Mouse (Mus musculus) retina, postnatal 1 day (tissue): ENCODE results near the gene Trim37.
"Not testable (repeated sequence)": the region's sequence is repeated elsewhere in the genome, so short reads cannot be mapped to it uniquely, and the experiment has no call there.

Source experiments
- DNase-seq: peaks from one replicate; pipeline ENCODE4 v3.0.0-alpha.2; 2012

Trim37 gene

DNA sequence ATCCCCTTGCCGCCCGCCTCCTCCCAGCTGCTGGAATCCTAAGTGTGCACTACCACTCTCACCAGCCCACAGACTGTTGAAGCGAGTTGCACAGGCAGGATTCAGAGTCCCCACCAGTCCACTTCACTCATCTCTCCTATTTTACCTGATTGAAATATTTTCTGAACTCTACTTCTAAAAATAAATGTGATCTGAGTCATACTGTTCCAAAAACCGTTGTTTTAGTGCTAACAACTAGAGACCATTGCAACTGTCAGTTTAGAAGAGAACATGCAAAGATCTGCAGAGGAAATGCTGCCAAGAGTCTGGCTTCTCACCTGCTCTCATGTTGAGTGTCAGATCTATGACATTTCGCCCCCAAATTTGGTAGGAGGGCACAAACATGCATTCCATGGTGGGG lies 106.5 kb downstream of the Trim37 start:
- DNase-seq, result no peak

DNA sequence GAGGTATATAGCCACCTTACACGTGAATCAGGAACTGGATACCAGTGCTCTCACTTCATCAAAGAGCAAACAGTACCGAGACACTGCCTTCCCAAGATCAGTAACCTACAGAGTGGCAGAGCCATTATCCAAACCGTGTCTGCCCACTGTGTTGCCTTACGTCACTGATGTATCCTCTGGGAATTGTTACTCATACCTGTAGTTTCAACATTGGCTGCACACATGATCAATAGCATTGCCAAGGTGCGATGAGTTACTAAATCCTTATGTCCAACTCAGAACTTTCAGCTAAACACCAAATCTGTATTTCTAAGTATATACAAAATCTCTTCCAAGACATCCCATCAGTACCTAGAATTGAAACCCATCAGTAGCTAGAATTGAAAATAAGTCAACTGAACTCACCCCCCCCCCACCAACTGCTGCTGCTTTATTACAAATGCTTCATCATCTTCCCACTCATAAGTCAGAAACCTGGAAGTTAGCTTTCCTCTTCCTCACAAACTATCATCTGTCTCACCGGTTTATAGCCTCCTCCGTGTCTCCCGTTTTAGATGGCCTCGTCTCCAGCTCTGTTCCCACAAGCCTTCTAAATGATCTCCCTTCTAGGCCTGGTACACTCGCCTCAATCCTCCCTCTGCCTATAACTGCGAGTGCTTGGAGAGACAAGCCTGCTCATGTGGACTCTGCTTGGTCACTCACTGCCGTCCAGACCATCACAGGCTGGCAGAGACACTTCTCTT lies 108.0 kb downstream of the Trim37 start:
- DNase-seq, result no peak

DNA sequence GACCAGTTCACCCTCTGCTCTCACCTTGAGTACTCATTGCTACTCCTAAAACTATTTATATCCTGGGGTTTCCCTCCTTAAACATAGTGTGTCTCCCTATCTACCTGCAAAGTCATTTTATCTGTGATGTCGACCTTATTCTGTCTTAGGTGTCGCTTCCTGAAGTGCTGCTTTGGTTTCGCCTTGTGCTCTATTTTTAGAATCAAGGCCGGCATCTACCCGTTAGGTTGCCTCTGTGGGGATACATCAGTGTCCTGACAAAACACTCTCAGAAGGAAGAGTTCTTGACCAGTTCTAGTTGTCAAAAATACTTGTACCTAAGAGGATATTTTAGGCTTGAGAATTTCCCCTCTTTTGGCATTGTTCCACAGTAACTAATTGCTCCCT lies 108.6 kb downstream of the Trim37 start:
- no peak for DNase-seq

DNA sequence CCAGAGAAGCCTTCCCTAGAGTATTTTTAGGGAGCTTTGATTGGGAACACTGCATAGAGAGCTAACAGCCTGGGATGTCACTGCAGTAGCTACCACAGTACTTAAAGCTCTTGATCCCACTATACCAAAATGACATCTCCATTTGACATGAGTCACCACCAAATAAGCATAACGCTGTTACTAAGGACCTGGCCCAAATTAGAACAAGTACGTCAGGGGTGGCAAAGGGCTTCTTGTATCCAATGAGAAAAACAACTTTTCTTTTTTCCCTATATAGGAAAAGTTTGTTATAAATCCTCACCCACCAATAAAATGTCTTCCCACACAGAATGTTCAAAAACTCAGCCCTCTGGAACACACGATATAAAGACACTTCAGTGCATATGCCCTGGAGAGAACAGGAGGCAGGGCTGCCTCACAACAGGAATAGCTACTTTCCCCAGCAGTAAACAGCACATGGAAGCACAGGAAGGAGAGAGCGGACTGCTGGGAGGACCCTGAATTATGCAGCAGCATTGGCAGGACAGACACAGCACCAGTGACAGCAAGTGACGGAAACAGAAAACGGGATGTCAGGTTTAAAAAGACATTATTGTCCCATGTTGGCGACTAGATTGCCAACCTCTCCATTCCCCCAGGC lies 112.1 kb downstream of the Trim37 start:
- no peak for DNase-seq

DNA sequence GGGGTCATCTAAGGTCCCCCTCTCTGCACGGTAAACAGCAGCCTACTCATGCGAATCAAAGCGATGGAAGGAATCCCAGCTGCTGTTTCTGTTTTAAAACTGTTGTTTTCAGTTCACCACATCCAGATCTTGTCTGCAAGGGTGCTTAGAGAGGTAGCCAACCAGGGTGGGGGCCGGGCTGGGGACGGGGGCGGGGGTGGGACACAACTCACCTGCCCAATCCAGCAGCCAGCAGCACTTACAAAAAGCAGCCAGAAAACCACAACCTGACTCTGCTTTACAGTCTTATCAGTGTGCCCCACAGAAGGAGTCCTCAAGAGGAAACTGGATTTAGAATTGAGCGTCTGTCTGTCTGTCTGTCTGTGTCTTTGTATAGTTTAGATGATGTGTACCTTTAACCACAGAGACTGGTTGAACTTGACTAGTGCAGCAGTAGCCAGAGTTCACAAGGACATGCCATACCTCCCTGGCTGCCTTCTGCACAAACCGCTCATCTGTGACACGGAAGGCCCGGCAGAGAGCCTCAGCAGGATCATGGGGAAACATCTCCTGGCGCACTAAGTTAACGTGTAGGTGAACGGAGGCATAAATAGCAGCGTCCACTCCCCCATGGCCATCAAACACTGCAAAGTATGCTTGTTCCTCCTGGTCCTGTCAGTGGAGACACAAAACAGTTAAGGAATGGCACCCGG lies 113.4 kb downstream of the Trim37 start:
- DNase-seq, result no peak

DNA sequence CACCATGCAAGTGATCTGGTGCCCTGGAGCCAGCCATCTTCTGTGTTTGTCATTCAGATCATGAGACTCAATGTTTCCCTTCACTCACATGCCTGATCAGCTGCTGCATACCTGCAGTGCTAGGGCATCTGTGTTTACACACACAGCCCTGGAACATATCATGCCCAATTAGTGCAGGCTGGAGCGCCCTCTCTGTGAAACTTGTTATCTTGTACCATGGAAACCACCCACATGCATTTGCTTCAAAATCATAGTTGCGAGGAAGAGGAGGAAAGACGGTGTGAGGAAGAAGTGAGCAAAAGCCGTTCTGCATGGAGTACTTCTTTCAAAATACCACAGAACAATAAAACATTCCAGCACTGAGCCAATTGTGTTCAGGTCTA lies 113.9 kb downstream of the Trim37 start:
- no peak for DNase-seq

DNA sequence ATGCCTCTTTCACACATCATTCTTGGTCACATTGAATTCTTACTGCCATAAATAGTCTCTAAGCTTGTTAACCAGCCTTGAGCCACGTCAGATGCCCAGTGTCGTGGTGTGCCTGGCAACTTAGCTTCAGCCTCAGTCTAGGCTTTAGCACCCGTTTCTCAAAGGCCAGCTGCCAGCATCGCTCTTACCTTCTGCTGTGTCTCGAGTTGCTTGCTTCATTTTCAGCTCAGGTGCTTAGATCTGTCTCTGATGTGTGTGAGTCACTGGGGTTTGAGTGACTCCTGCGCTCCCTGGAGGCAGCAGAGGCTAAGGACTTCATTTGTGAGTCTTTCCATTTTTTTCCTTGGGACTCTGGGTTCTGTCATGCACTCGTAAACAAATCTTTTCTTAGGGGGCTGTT lies 114.4 kb downstream of the Trim37 start:
- no peak for DNase-seq

DNA sequence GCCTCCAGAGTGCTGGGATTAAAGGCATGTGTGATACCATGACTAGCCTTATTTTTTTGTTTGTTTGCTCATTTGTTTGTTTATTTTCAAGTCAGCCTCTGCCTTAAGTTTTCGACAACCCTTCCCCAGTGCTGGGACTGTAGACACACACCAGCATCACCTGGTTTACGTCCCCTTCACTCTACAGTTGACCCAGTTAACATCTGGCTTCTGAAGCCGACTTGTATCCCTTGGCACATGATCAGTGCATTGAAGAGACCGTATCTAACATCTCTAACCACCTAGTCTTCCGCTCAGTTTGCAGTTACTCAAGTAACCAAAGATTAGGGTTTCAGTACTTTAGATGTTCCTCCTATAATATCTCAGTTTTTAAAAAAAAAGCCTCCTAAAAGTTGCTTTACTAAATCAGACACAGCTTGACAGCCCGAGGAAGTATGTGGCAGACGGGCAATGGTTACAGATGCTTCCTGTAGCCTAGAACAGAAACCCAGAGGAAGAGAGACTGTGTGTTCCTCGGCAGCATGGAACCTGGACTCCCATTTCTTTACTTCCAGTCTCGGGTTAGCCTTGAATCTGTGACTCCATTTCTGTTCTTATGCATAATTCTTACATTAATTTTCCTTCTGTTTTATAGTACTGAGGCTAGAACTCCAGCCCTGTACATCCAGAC lies 118.4 kb downstream of the Trim37 start:
- no peak for DNase-seq

DNA sequence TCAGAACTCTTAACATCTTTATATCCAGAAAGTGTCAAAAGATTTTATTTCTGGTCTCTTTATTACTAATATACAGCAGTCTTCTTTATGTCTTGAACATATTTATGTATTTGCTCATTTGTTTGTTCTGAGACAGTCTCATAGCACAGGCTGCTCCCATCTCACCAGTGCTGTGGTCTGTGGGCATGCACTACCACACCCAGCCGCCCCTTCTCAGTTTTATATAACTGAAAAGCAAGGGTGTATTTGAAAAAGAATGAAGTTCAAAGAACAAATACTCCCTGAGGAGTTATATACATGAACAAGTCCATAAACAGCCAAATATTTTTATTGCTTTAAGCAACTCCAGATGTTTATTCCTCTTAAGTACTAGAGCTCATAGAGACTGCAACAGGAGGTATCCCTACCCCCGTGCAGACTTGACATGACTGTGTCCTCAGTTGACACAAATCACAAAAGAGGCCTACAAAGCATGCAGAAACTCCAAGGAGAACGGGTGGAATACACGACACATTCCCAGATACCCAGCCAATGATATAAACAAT lies 119.3 kb downstream of the Trim37 start:
- no peak for DNase-seq

DNA sequence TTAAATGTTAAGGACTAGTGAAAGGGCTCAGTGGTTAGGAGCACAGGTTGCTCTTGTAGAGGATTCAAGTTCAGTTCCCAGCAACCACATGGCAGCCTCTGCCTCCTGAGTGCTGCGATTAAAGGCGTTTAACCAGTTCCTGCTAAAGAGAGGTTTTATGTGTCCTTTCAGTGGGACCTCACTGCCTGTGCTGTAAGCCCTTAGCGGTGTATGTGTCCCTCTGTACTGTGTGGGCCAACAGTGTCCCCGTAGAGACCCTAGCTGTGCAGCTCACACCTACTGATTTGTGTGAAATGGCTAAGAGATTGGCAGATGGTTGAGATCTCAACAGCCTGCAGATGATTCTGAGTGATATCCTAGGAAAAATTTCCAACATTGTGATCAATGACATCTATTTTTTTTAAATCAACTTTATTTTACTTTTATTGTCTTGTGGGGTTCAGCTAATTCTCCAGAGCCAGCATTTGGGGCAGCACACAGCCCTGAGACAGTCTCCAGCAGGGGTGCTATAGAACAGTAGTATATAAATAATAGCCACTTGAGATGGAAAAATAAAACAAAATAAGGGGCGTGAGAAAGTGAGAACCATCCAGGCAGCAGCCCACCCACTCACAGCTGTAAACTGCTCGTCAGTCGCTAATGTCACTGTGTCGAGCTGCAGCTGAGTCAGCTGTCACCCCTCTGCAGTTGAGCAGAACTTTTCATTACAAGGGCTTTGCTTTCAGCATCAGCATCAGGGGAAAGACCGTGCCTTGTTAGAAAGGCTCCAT lies 120.0 kb downstream of the Trim37 start:
- no peak for DNase-seq

DNA sequence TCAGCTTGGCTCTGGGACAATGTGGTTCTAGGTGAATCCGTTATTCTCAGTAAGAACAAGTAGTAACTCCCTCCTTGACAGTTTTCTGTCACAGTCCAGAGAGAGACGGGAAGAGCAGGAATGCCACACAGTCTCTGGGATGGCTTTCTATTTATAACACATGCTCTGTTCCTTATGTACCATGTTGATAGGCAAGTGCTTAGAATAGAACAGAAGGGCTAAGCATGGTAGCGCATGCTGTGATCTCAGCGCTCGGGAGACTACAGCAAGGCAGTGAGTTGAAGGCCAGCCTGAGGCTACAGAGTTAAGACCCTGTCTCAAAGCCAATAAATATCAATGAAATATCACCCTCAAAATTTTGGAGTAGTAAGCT lies 120.6 kb downstream of the Trim37 start:
- no peak for DNase-seq

DNA sequence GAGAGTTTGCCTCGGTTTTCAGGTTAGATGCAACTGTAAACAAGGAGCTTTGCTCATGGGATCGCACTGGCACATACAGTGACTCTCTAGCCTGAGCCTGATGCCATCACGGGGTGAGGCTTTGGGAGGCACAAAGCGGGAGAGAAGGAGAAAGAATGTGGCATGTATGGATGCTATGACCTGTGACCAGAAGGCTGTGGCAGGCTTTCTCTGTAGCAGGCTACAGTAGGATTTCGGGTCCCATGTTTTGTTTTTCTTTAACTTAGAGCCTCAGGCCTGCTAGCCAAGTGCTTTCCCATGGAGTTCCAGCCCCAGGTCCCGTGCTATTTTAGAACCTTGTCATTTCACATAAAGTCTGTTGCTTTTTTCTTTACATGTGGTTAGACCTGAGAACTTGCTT lies 123.3 kb downstream of the Trim37 start:
- DNase-seq, result no peak

DNA sequence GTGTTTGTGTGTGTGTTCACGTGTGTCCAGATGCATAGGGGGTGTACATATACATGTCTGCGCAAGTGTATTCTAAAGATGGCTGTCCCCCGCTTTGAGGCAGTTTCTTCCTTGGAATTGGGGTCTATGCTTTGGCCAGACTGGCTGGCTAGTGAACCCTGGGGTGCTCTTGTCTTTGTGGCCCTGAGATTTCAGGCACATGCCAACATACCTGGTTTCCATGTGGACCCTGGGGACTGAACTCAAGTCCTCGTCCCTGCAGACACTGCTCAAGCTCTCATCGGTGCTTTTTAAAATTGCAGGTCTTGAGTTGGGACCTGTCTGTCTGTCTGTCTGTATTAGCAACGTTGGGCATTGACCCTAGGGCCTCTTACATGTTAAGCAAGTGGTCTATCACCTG lies 126.4 kb downstream of the Trim37 start:
- DNase-seq, result no peak

DNA sequence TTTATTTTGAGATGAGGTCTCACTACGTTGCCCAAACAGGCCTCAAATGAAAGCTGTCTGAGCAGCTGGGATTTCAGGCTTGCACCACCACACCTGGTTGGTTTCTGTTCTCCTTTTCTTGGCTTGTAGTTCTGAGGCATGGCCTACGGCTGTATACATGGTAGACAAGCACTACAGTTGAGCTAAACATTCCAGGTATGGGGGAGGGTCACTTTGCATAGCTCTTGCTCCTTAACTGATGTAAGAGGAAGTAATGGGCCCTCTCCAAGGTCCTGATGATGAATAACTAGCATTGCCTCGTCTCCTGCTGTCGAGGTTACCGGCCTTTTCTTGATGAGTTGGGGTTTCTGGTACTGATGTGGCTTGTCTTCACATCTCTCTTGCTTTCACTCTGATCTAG lies 127.3 kb downstream of the Trim37 start:
- no peak for DNase-seq

DNA sequence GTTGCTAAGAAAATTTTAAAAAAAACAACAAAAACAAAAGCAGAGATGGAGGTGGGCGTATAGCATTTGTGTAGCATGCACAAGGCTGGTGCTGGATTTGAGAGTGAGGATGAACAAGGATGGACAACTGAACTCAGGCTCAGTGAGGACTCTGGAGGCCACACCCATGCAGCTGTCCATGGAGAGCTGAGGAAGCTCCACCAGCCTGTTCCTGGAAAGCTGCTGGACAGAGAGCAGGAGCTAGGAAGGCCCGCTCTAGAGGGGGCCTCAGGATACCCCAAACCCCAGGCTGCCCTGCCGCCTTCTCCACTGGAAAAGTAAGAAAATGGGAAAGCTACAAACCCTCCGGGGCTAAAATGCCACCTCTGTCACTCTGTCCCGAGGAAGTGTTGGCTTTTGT lies 130.4 kb downstream of the Trim37 start:
- no peak for DNase-seq

DNA sequence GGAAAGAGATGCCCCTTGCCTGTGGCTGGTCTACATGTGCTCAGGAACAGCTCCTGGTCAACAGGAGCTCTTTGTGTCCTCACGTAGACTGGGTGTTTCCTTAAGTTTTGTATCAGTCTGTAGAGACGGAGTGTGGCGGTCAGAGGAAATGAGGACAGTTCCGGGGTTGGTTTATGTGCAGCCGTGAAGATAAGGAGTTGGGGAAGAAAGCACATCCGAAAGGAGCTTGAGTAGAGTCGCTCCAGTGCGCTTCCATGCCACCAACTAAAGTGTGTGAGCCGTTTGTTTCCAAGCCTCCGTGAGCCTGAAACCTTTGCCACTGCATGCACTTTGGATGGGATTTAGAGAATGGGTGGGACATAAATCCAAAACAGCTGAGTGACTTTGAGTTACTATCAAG lies 132.9 kb downstream of the Trim37 start:
- no peak for DNase-seq

DNA sequence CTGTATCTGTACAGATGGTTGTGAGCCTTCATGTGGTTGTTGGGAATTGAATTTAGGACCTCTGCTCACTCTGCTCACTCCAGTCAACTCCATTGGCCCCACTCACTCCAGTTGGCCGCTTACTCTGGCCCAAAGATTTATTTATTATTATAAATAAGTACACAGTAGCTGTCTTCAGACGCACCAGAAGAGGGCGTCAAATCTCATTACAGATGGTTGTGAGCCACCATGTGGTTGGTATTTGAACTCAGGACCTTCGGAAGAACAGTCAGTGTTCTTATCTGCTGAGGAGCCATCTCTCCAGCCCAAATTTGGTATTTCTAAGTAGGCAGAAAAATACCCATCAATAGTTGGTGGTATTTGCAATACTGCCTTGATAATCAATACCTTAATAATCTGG lies 134.8 kb downstream of the Trim37 start:
- not testable (repeated sequence) for DNase-seq

DNA sequence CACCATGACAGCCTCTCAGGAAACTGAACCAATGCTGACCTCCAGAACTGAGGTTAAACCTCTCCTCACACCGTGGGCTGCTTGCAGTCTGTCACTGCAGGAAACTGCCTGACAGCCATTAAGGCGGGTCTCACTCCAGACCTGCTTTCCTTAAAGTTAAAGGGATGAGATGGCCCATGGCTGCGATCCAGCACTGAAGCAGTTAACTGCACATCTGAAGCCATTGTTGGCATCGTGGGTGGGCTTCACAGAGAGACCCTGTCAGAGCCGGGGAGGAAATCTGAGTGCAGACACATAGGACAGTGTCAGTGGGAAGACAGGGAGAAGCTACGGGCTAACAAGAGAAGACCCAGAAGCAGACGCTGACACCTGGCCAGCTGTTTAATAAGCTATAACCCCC lies 137.1 kb downstream of the Trim37 start:
- peak; percentile 66 for DNase-seq

DNA sequence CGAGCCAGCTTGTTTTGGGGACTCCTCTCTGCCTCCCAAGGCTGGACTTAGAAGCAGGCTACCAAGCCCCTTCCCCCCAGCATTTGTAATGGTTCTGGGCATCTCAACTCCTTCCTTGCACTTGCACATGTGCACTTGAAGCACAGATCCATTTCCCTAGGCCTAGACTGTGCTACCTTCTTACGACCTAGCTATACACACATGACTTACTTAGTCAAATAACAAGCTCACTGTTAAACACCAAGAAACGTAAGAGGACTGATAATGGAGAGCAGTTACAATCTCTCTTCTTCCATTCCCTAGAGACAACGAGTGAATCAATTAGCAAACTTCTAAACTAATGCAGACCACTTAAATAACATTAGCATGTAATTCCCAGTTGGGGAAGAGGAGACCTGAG lies 139.4 kb downstream of the Trim37 start:
- DNase-seq, result no peak

DNA sequence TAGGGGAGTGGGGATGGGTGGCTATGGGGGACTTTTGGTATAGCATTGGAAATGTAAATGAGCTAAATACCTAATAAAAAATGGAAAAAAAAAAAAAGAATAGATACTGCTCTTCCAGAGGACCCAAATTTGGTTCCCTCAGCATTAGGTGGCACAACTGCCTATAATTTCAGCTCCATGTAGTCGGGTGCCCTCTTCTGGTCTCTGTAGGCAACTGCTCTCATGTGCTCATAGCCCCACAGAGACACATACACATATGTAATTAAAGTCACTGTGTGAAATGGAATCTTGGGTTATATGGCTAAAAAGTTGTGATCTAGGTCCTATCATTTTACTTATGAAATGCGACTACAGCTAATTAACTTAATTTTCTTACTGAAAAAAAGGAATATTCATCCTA lies 141.9 kb downstream of the Trim37 start:
- DNase-seq, result no peak
